Mouse (Mus musculus): ENCODE data around the gene Sdsl.

Sdsl gene

GRCm38 (mm10) chr5:120472770-120473169, at the start of gene Sdsl:
Gene Sdsl (minus strand): TSS chr5:120472810.
- no peak for DNase-seq

- no peak for DNase-seq
Observed at GRCm38 (mm10) chr5:120517552-120517951, 44.9 kb upstream of the Sdsl start.

- DNase-seq: no peak
Observed at GRCm38 (mm10) chr5:120516221-120516984, 43.8 kb upstream of the Sdsl start.

- no peak for DNase-seq
Observed at GRCm38 (mm10) chr5:120515451-120515850, 42.8 kb upstream of the Sdsl start.

- DNase-seq: no peak
Observed at GRCm38 (mm10) chr5:120514754-120515153, 42.1 kb upstream of the Sdsl start.

- DNase-seq: no peak
Observed at GRCm38 (mm10) chr5:120514031-120514677, 41.5 kb upstream of the Sdsl start.

GRCm38 (mm10) chr5:120512911-120513555, 40.4 kb upstream of the Sdsl start:
- DNase-seq: no peak

GRCm38 (mm10) chr5:120511643-120512220, 39.1 kb upstream of the Sdsl start:
- DNase-seq: no peak

- DNase-seq: peak; percentile 98
Observed at GRCm38 (mm10) chr5:120510982-120511642, 38.5 kb upstream of the Sdsl start, which contains the start of gene Slc8b1. Gene Slc8b1 (plus strand): TSS chr5:120511168.

- no peak for DNase-seq
Observed at GRCm38 (mm10) chr5:120507311-120507710, 34.7 kb upstream of the Sdsl start.

- DNase-seq: no peak
Observed at GRCm38 (mm10) chr5:120506490-120506889, 33.9 kb upstream of the Sdsl start.

GRCm38 (mm10) chr5:120505781-120506180, 33.2 kb upstream of the Sdsl start:
- DNase-seq: no peak

GRCm38 (mm10) chr5:120505368-120505767, 32.8 kb upstream of the Sdsl start:
- DNase-seq: peak; percentile 81

- DNase-seq: peak; percentile 88
Observed at GRCm38 (mm10) chr5:120503144-120503795, 30.7 kb upstream of the Sdsl start, which contains the start of gene Plbd2. Gene Plbd2 (minus strand): TSS chr5:120503625.

- DNase-seq: no peak
Observed at GRCm38 (mm10) chr5:120502675-120503143, 30.1 kb upstream of the Sdsl start.

- DNase-seq: no peak
Observed at GRCm38 (mm10) chr5:120502147-120502621, 29.6 kb upstream of the Sdsl start.

GRCm38 (mm10) chr5:120500609-120501008, 28.0 kb upstream of the Sdsl start:
- DNase-seq: peak; percentile 40

- no peak for DNase-seq
Observed at GRCm38 (mm10) chr5:120499202-120499601, 26.6 kb upstream of the Sdsl start.

GRCm38 (mm10) chr5:120497071-120497470, 24.5 kb upstream of the Sdsl start:
- DNase-seq: no peak

GRCm38 (mm10) chr5:120495703-120496226, 23.2 kb upstream of the Sdsl start:
- DNase-seq: no peak

GRCm38 (mm10) chr5:120495064-120495702, 22.6 kb upstream of the Sdsl start:
- DNase-seq: no peak

All from thymus, postnatal 4 days (tissue).